Mouse (Mus musculus): ENCODE measurements around the gene Cnnm4. TPM values are rescaled to one million over a fixed set of nuclear protein-coding genes. Genes with fewer than 3 reads are reported as not detected.
A peak's percentile ranks its signal among the peaks of the same experiment; 100 is the strongest.

The Cnnm4 gene
- polyA plus RNA-seq, 1 experiment from 2014 or later: 7.8 TPM

DNA sequence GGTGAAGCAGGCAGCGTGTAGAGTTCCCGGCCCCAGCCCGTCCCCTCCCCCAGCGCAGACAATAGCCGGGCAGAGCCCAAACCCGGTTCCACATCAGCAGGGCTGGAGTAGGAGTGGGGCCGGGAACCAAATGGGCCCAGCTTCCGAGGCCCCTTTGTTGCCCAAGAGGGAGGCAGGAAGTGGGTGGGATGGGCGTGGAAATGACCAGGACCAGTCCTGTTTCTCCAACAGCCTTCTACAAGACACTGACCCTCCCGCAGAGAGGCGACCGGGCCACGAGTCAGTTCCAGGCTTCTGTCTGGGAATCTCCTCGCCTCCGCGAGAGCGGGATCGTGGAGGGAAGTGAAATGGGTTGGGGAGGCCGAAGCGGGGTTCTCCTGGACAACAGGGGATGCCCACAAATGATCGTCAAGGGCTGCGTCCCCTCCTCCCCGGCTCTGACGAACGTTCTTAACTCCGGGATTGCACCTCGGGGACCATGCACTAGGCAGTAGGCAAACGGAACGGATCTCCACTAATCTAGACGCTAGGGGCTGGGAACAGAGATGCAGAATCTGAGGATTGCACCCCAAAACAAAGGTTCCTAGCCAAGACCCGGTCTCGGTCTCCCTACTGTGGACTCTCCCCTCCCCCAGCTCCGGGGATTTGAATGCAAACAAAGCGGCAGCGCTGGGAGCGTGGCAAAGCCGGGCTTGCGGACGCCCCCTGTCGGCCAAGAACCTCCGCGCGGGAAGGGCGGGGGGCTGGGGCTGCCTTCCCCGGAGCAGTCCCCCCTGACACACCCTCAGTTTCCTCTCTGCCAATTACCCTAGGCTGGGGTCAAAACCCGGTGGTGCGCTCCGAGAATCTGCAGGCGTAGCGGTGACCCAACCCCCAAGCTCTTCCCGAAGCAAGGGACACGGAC lies 85.4 kb downstream of the Cnnm4 start:
- no peaks in the 10 kb centered on the region for H3K9me3 ChIP-seq (replicated peaks; ENCODE audit: control insufficient read depth, low read length)
- H3K4me1 ChIP-seq (ENCODE audit: control insufficient read depth, insufficient read depth, low read length): peaks cover 20% of the 10 kb centered on the region
- H3K27ac ChIP-seq (ENCODE audit: low read depth, low read length): peak overlapping the region; percentile 100
- peak overlapping the region; percentile 100 for H3K9ac ChIP-seq (ENCODE audit: low read length)
- ATAC-seq (peak; percentile 84), DNase-seq (ENCODE audit: low spot score) (peak; percentile 97)
- H3K4me3 ChIP-seq (ENCODE audit: low read depth, low read length): peak overlapping the region; percentile 99
- peak overlapping the region; percentile 99 for H3K4me2 ChIP-seq (ENCODE audit: low read length)
- no peaks in the 10 kb centered on the region for H3K27me3 ChIP-seq (replicated peaks; ENCODE audit: control insufficient read depth, insufficient read depth, low read length)
- WGBS: under 1% methylated on average over 52 of the region's 52 CpGs
- peaks cover 34% of the 10 kb centered on the region for H3K36me3 ChIP-seq (ENCODE audit: control insufficient read depth, insufficient read depth, low read length)

DNA sequence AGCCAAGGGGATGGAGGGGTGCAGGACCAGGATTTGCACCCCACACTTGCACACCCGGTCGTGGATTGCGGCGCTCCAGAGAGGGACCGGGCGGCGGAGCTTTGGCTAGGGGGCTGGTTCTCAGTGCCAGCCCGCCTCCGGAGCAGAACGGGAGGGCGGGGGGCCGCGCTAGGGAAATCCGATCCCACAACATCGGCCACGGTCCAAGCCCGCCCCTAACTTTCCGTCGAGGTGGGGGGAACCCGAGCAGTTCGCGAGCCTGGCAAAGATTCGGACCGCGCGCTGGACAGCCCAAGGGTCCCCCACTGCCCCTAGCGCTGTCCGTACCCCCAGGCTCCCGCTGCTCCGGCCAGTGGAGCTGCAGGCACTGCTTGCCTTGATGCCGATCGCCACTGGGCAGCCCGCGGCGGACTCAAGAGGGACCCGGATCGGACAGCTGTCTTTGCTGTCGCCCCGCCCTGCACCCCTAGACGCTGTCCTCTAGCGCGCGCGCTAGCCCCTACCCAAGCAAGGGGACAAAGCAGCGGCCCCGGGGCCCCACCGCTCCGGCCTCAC lies 86.1 kb downstream of the Cnnm4 start:
- DNase-seq (ENCODE audit: low spot score) (peak; percentile 82), ATAC-seq (peak; percentile 62)
- peaks cover 26% of the 10 kb centered on the region for H3K36me3 ChIP-seq (ENCODE audit: control insufficient read depth, insufficient read depth, low read length)
- peak overlapping the region; percentile 99 for H3K4me3 ChIP-seq (ENCODE audit: low read depth, low read length)
- H3K9ac ChIP-seq (ENCODE audit: low read length): peak overlapping the region; percentile 100
- peaks cover 20% of the 10 kb centered on the region for H3K4me1 ChIP-seq (ENCODE audit: control insufficient read depth, insufficient read depth, low read length)
- no peaks in the 10 kb centered on the region for H3K27me3 ChIP-seq (replicated peaks; ENCODE audit: control insufficient read depth, insufficient read depth, low read length)
- WGBS: under 1% methylated on average over 48 of the region's 48 CpGs
- H3K4me2 ChIP-seq (ENCODE audit: low read length): peak overlapping the region; percentile 99
- no peaks in the 10 kb centered on the region for H3K9me3 ChIP-seq (replicated peaks; ENCODE audit: control insufficient read depth, low read length)
- H3K27ac ChIP-seq (ENCODE audit: low read depth, low read length): peak overlapping the region; percentile 100

Small RNA genes within 50 kb of the gene (microRNA-seq; reads per million reads assigned to microRNA genes)
- not detected for gene Gm47280

Other genes with a start within 250 kb of the Cnnm4 start
- 66.8 and 75.9 TPM in 2 replicates for gene Uggt1, start 226.9 kb upstream of the Cnnm4 start, polyA plus RNA-seq (2014; fragmentation: Nextera tagmentation; extraction: Ambion mirVana)
- 0.32 and 0.51 TPM in 2 replicates for gene Neurl3, start 196.9 kb upstream of the Cnnm4 start, polyA plus RNA-seq (2014; fragmentation: Nextera tagmentation; extraction: Ambion mirVana)
- gene Arid5a, start 163.9 kb upstream of the Cnnm4 start, polyA plus RNA-seq (2014; fragmentation: Nextera tagmentation; extraction: Ambion mirVana): 1.8 and 2.0 TPM in 2 replicates
- 18.3 and 26.7 TPM in 2 replicates for gene Kansl3, start 102.4 kb upstream of the Cnnm4 start, polyA plus RNA-seq (2014; fragmentation: Nextera tagmentation; extraction: Ambion mirVana)
- 0.98 and 1.0 TPM in 2 replicates for gene Fer1l5, start 99.3 kb upstream of the Cnnm4 start, polyA plus RNA-seq (2014; fragmentation: Nextera tagmentation; extraction: Ambion mirVana)
- gene Lman2l, start 26.3 kb upstream of the Cnnm4 start, polyA plus RNA-seq (2014; fragmentation: Nextera tagmentation; extraction: Ambion mirVana): 32.6 and 39.3 TPM in 2 replicates
- 5.2 and 5.9 TPM in 2 replicates for gene Cnnm3, start 40.2 kb downstream of the Cnnm4 start, polyA plus RNA-seq (2014; fragmentation: Nextera tagmentation; extraction: Ambion mirVana)
- 3.8 and 5.2 TPM in 2 replicates for gene Ankrd23, start 65.3 kb downstream of the Cnnm4 start, polyA plus RNA-seq (2014; fragmentation: Nextera tagmentation; extraction: Ambion mirVana)
- gene Gm42417, start 67.8 kb downstream of the Cnnm4 start, polyA plus RNA-seq (2014; fragmentation: Nextera tagmentation; extraction: Ambion mirVana): 0.22 TPM in 1 of 2 replicates, not detected in the other
- gene Ankrd39, start 75.8 kb downstream of the Cnnm4 start, polyA plus RNA-seq (2014; fragmentation: Nextera tagmentation; extraction: Ambion mirVana): 15.4 and 15.7 TPM in 2 replicates
- gene Sema4c, start 86.7 kb downstream of the Cnnm4 start, polyA plus RNA-seq (2014; fragmentation: Nextera tagmentation; extraction: Ambion mirVana): 5.9 and 6.9 TPM in 2 replicates
- gene Fam178b, start 211.6 kb downstream of the Cnnm4 start, polyA plus RNA-seq (2014; fragmentation: Nextera tagmentation; extraction: Ambion mirVana): 0.26 TPM in 1 of 2 replicates, not detected in the other
- 606 and 697 TPM in 2 replicates for gene Cox5b, start 219.8 kb downstream of the Cnnm4 start, polyA plus RNA-seq (2014; fragmentation: Nextera tagmentation; extraction: Ambion mirVana)
- 0.40 TPM in 1 of 2 replicates, not detected in the other for gene 4933424G06Rik, start 238.5 kb downstream of the Cnnm4 start, polyA plus RNA-seq (2014; fragmentation: Nextera tagmentation; extraction: Ambion mirVana)
- 73.7 and 86.8 TPM in 2 replicates for gene Actr1b, start 242.8 kb downstream of the Cnnm4 start, polyA plus RNA-seq (2014; fragmentation: Nextera tagmentation; extraction: Ambion mirVana)